Mouse (Mus musculus) limb, embryonic 12.5 days (tissue): ENCODE measurements around the gene Fcgr1. TPM values are rescaled to one million over a fixed set of nuclear protein-coding genes. Genes with fewer than 3 reads are reported as not detected.
"Not testable (repeated sequence)": the region's sequence is repeated elsewhere in the genome, so short reads cannot be mapped to it uniquely, and the experiment has no call there.

ENCODE experiments used
- ATAC-seq: fragments of 200-750 bp; cut with Nextera tagmentation; 2 replicates; pipeline ENCODE4 v1.8.0; 2017; ENCODE audit warnings: low read depth, moderate TSS enrichment; ENCODE audit not compliant: insufficient number of reproducible peaks, insufficient read depth, low FRiP score, low TSS enrichment
- H3K27ac ChIP-seq: fragments of 300-500 bp; sonication (generic); 2 replicates; pipeline ENCODE4 v1.5.1; 2016; ENCODE audit warnings: mild to moderate bottlenecking, moderate library complexity
- H3K27me3 ChIP-seq: fragments of 300-500 bp; sonication (generic); 2 replicates; pipeline ENCODE4 v1.6.1; 2016; ENCODE audit warnings: mild to moderate bottlenecking, moderate library complexity
- H3K36me3 ChIP-seq: fragments of 300-500 bp; sonication (generic); 2 replicates; pipeline ENCODE4 v1.6.1; 2016; ENCODE audit warnings: mild to moderate bottlenecking, moderate library complexity
- H3K4me1 ChIP-seq: fragments of 300-500 bp; sonication (generic); replicated peaks from 2 replicates; pipeline ENCODE4 v1.6.1; 2016
- H3K4me2 ChIP-seq: fragments of 300-500 bp; sonication (generic); 2 replicates; pipeline ENCODE4 v1.6.1; 2016; ENCODE audit warnings: mild to moderate bottlenecking, moderate library complexity
- H3K4me3 ChIP-seq: fragments of 300-500 bp; sonication (generic); replicated peaks from 2 replicates; pipeline ENCODE4 v1.5.1; 2016; ENCODE audit warnings: mild to moderate bottlenecking
- H3K9ac ChIP-seq: fragments of 300-500 bp; sonication (generic); replicated peaks from 2 replicates; pipeline ENCODE4 v1.6.1; 2016; ENCODE audit warnings: mild to moderate bottlenecking, moderate library complexity
- H3K9me3 ChIP-seq: fragments of 300-500 bp; sonication (generic); 2 replicates; pipeline ENCODE4 v1.6.1; 2016; ENCODE audit warnings: mild to moderate bottlenecking, moderate library complexity
- WGBS: fragments of 180-500 bp; shearing (Covaris S2); methylation state at CpG from one replicate; pipeline ENCODE4 v1.1.7; 2016; 5-methylcytosine and 5-hydroxymethylcytosine counted together
- polyA plus RNA-seq: library from polyadenylated mRNA; unstranded; fragments of >200 nt; fragmentation: Nextera tagmentation; extraction: Ambion mirVana; gene quantifications from 2 replicates; pipeline ENCODE4 v1.2.1, GENCODE M21; 2016

Fcgr1 gene
- 0.94 and 1.1 TPM in 2 replicates for polyA plus RNA-seq

DNA sequence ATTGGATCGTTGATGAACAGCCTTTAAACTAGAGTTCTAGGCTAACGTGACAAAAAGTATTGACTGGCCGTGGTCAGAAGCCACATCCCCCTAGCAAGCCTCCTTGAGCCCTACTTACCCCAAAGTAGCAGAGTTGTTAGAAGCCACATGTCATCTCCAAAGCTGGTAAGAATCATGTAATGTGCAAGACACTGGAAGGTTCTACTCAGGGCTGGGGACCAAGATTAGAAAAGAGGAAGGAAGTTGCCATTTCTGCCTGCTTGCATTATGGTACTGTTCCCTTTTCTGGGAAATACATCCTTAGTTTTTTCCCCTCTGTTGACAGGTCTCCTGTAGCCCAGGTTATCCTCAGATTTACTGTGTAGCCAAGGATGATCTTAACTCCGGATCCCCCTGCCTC lies at the start of gene Fcgr1:
Fcgr1 (minus strand) TSS at position 183 of the 400 bp plus-strand sequence.
- H3K9ac ChIP-seq = no peak within 1 kb of the TSS
- H3K4me1 ChIP-seq = no peaks in the 10 kb centered on the region
- H3K36me3 ChIP-seq = no peaks in the 10 kb centered on the region
- 0 out of 2 replicates have a peak, but pooled peaks cover 9% of the 10 kb centered on the region for H3K9me3 ChIP-seq
- 83% methylated on average over 4 of the region's 4 CpGs for WGBS
- H3K27ac ChIP-seq = no peak within 1 kb of the TSS
- H3K4me3 ChIP-seq = no peak within 1 kb of the TSS
- H3K27me3 ChIP-seq = no peaks in the 10 kb centered on the region
- H3K4me2 ChIP-seq = no peak within 1 kb of the TSS
- no peak for ATAC-seq

GRCm38 (mm10) chr3:96342652-96343051 lies 48.9 kb upstream of the Fcgr1 start:
- ATAC-seq, H3K4me1 ChIP-seq, H3K4me3 ChIP-seq, H3K36me3 ChIP-seq, H3K4me2 ChIP-seq, H3K9me3 ChIP-seq, H3K9ac ChIP-seq, H3K27ac ChIP-seq: not testable (repeated sequence)
- H3K27me3 ChIP-seq = peaks cover 60% of the 10 kb centered on the region
- WGBS = 55% methylated on average over 13 of the region's 13 CpGs

DNA sequence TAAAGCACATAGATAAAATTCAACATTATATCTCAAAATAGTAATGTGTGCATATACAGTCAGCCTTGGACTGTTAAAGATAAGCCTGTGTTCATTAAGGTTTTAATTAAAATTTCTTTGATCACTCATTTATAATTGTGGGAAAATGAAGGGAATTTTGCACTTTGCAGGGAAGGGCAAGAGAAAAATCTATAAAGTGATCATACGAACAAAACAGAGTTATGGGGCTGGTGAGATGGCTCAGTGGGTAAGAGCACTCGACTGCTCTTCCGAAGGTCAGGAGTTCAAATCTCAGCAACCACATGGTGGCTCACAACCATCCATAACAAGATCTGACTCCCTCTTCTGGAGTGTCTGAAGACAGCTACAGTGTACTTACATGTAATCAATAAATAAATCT lies 48.3 kb upstream of the Fcgr1 start:
- 51% methylated on average over 3 of the region's 3 CpGs for WGBS
- H3K27ac ChIP-seq = not testable (repeated sequence)

GRCm38 (mm10) chr3:96340611-96341312 lies 47.0 kb upstream of the Fcgr1 start:
- Histone ChIP-seq H3K27me3 (peaks cover 77% of the 10 kb centered on the region), H3K27ac (no peak overlapping the region), H3K9ac (no peak overlapping the region), H3K9me3 (no peaks in the 10 kb centered on the region), H3K4me3 (no peak overlapping the region; the same call in 1 of the 2 replicates), H3K4me2 (peak overlapping the region; percentile 24; the same call in 1 of the 2 replicates), H3K4me1 (no peaks in the 10 kb centered on the region), H3K36me3 (no peaks in the 10 kb centered on the region)
- ATAC-seq = no peak
- 5% methylated on average over 24 of the region's 24 CpGs for WGBS

More for the DNA sequence above, 48.3 kb upstream of the Fcgr1 start:
- not testable (repeated sequence) for H3K4me2 ChIP-seq, H3K9me3 ChIP-seq, ATAC-seq, H3K9ac ChIP-seq, H3K4me3 ChIP-seq, H3K36me3 ChIP-seq, H3K4me1 ChIP-seq
- peaks cover 65% of the 10 kb centered on the region for H3K27me3 ChIP-seq

GRCm38 (mm10) chr3:96338849-96339480 lies 45.2 kb upstream of the Fcgr1 start:
- Histone ChIP-seq H3K4me3 (no peak overlapping the region), H3K9ac (no peak overlapping the region), H3K27me3 (peaks cover 78% of the 10 kb centered on the region), H3K9me3 (no peaks in the 10 kb centered on the region), H3K36me3 (no peaks in the 10 kb centered on the region), H3K4me1 (no peaks in the 10 kb centered on the region; the same call in 1 of the 2 replicates), H3K27ac (no peak overlapping the region), H3K4me2 (no peak overlapping the region)
- 40% methylated on average over 16 of the region's 16 CpGs for WGBS
- no peak for ATAC-seq

DNA sequence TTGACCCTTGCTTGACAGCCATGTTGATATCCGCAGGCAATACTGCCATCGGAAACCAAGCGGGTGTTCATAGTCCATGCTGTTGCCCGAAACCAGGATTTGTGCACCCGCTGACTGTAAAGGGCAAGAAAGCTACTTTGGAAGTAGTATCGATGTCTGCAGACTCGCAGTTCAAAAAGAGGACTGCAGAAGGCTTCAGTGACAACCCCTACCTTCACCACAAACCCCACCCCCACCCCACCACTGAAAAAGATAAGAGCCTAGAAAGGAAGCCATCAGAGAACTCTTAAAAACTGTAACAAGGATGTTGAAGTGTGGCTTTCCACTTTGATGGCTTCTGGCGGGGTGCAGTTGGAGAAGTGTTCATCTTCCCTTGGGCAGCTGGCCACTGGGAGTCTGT lies 44.3 kb upstream of the Fcgr1 start:
- no peaks in the 10 kb centered on the region for H3K36me3 ChIP-seq
- H3K4me1 ChIP-seq = peaks cover 1% of the 10 kb centered on the region; the same call in 1 of the 2 replicates
- peaks cover 79% of the 10 kb centered on the region for H3K27me3 ChIP-seq
- H3K27ac ChIP-seq = no peak overlapping the region
- H3K4me2 ChIP-seq = no peak overlapping the region
- H3K9me3 ChIP-seq = no peaks in the 10 kb centered on the region
- no peak overlapping the region for H3K4me3 ChIP-seq
- H3K9ac ChIP-seq = no peak overlapping the region
- WGBS = 87% methylated on average over 8 of the region's 8 CpGs
- no peak for ATAC-seq

DNA sequence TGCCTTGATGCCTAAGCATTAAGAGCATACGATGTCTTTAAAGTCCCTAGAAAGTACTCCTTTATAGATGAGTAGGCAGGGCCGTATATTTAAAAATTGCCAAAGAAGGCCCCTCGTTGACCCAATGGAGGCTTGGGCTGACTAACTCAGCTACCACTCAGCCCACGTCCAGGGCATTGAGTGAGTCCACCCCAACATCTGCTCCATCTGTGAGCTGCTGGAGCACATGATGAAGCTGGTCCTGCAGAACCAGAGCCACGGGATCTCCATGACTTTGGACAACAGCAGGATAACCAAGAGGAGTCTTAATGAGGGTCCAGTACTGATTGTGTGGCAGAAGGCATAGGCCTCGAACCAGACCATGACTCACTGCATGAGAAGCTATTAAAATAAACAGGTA lies 43.5 kb upstream of the Fcgr1 start:
- Histone ChIP-seq H3K36me3 (no peaks in the 10 kb centered on the region), H3K4me2 (no peak overlapping the region), H3K4me3 (no peak overlapping the region), H3K9me3 (no peaks in the 10 kb centered on the region), H3K27ac (no peak overlapping the region), H3K4me1 (peaks cover 2% of the 10 kb centered on the region; the same call in 1 of the 2 replicates), H3K27me3 (peaks cover 81% of the 10 kb centered on the region), H3K9ac (no peak overlapping the region)
- WGBS = 89% methylated on average over 6 of the region's 6 CpGs
- ATAC-seq = no peak

DNA sequence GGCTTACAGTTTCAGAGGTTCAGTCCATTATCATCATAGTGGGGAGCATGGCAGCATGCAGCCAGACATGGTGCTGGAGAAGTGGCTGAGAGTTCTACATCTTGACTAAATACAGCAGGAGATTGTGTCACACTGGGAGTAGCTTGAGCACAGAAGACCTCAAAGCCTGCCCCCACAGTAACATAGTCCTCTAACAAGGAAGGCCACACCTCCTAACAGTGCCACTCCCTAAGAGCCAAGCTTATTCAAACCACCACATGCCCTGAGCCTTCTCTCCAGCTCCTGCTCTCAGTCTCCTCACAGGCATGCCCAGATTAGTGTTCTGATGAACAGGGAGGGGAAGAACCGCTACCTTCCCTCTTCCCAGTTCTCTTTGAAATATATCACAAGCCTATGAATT lies 42.9 kb upstream of the Fcgr1 start:
- peaks cover 2% of the 10 kb centered on the region; the same call in 1 of the 2 replicates for H3K4me1 ChIP-seq
- no peak overlapping the region for H3K27ac ChIP-seq
- no peak overlapping the region for H3K9ac ChIP-seq
- no peaks in the 10 kb centered on the region for H3K9me3 ChIP-seq
- H3K4me3 ChIP-seq = no peak overlapping the region
- 80% methylated on average over 1 of the region's 1 CpGs for WGBS
- no peaks in the 10 kb centered on the region for H3K36me3 ChIP-seq
- no peak overlapping the region for H3K4me2 ChIP-seq
- ATAC-seq = no peak
- H3K27me3 ChIP-seq = peaks cover 87% of the 10 kb centered on the region

- no peak overlapping the region for H3K4me3 ChIP-seq
- H3K4me1 ChIP-seq = peaks cover 2% of the 10 kb centered on the region; the same call in 1 of the 2 replicates
- no peaks in the 10 kb centered on the region for H3K36me3 ChIP-seq
- no peak overlapping the region for H3K4me2 ChIP-seq
- H3K9me3 ChIP-seq = no peaks in the 10 kb centered on the region
- H3K9ac ChIP-seq = no peak overlapping the region
- no peak for ATAC-seq
- 20% methylated on average over 7 of the region's 7 CpGs for WGBS
- H3K27me3 ChIP-seq = peaks cover 86% of the 10 kb centered on the region
- H3K27ac ChIP-seq = no peak overlapping the region
These were observed 41.8 kb upstream of the Fcgr1 start for GRCm38 (mm10) chr3:96335591-96335990.

- Histone ChIP-seq H3K9ac (no peak overlapping the region), H3K36me3 (no peaks in the 10 kb centered on the region), H3K9me3 (no peaks in the 10 kb centered on the region), H3K4me3 (no peak overlapping the region), H3K4me1 (peaks cover 2% of the 10 kb centered on the region; the same call in 1 of the 2 replicates), H3K4me2 (no peak overlapping the region), H3K27ac (no peak overlapping the region), H3K27me3 (peaks cover 88% of the 10 kb centered on the region)
- ATAC-seq = no peak
- 54% methylated on average over 6 of the region's 6 CpGs for WGBS
These were observed 41.4 kb upstream of the Fcgr1 start for GRCm38 (mm10) chr3:96335163-96335550.

DNA sequence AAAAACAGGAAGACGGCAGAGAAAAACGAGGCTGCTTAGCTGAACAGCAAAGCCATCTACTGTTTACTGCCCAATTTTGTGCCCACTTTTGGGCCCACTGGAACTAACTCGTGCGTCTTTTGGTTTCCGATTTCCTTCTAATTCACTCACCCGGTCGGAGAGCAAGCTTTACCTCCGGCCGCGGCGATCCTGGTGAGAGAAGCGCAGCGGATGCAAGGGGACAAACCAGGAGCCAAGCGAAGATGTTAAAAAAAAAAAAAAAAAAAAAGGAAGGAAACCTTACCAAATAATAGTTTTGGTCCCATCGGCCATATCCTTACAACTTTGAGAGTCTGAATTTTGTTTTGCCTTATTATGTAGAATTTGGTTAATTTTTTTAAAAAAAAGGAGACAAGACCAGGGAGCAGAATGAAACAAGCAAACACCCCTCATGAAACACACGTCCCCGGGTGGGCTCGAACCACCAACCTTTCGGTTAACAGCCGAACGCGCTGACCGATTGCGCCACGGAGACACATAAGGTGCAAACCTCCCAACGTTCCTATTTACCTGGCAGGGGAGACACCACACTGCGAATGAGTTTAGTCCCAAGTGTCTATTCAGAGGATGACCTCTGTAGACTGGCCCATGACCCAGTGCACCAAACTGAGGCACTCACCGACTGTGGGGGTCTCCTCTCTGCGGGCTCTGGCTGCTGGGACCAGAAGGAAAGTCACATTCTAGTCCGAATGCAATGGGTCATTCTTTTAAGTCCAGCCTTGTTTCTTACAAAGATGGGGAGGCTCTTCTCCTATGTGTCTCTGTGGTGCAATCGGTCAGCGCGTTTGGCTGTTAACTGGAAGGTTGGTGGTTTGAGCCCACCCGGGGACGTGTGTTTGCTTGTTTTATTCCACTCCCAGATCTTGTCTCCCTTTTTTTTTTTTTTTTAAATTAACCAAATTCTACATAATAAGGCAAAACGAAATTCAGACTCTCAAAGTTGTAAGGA lies 40.7 kb upstream of the Fcgr1 start:
- peaks cover 92% of the 10 kb centered on the region for H3K27me3 ChIP-seq
- no peak overlapping the region for H3K9ac ChIP-seq
- 4% methylated on average over 36 of the region's 36 CpGs for WGBS
- no peak for ATAC-seq
- peak overlapping the region; percentile 19 for H3K4me3 ChIP-seq
- H3K27ac ChIP-seq = no peak overlapping the region
- no peaks in the 10 kb centered on the region for H3K9me3 ChIP-seq
- H3K4me1 ChIP-seq = peaks cover 2% of the 10 kb centered on the region; the same call in 1 of the 2 replicates
- no peaks in the 10 kb centered on the region for H3K36me3 ChIP-seq
- H3K4me2 ChIP-seq = peak overlapping the region; percentile 47
